15 mouse cellular contexts compared by ENCODE assay signal in genomic region chr7:117930392-117930791, GRCm38 (mm10).
"Had no signal": no experiment of that assay in that cellular context is flagged by ENCODE, and none has a peak within 500 bp of the region (broad histone marks: within the 10 kb centered on the region; RNA-seq: fewer than 3 reads in every experiment).

No protein-coding gene starts in this region.

- H3K4me3 ChIP-seq: limb, embryonic 15.5 days; liver, embryonic 12.5 days; myocyte; neural tube, embryonic 15.5 days had no signal

- H3K4me1 ChIP-seq: limb, embryonic 15.5 days; liver, embryonic 12.5 days had no signal

- H3K9ac ChIP-seq: limb, embryonic 15.5 days; liver, embryonic 12.5 days; lung, embryonic 14.5 days; neural tube, embryonic 15.5 days had no signal

- DNase-seq: kidney, adult 8-10 months; kidney, postnatal 25 days; layer of hippocampus, adult 9-11 months; layer of hippocampus, postnatal 36 days; lung, embryonic 14.5 days; lung, postnatal 14 days; midbrain, embryonic 14.5 days; right cerebral cortex, postnatal 4 days; spleen, adult 18-20 months; thymus, adult 18-20 months; thymus, postnatal 25 days had no signal

- ATAC-seq: liver, embryonic 12.5 days had no signal

- H3K36me3 ChIP-seq: limb, embryonic 15.5 days; liver, embryonic 12.5 days; neural tube, embryonic 15.5 days had no signal

- H3K9me3 ChIP-seq: limb, embryonic 15.5 days; liver, embryonic 12.5 days; neural tube, embryonic 15.5 days had no signal

- H3K4me2 ChIP-seq: limb, embryonic 15.5 days; liver, embryonic 12.5 days; lung, embryonic 14.5 days; neural tube, embryonic 15.5 days had no signal

- H3K27ac ChIP-seq: limb, embryonic 15.5 days; liver, embryonic 12.5 days; neural tube, embryonic 15.5 days had no signal

- H3K27me3 ChIP-seq: limb, embryonic 15.5 days; liver, embryonic 12.5 days; neural tube, embryonic 15.5 days had no signal
